Mouse (Mus musculus) right cerebral cortex, postnatal 14 days (tissue): ENCODE measurements around the gene Gm21974.
"Not testable (repeated sequence)": the region's sequence is repeated elsewhere in the genome, so short reads cannot be mapped to it uniquely, and the experiment has no call there.

Experiments
- DNase-seq: peaks from one replicate; pipeline ENCODE4 v3.0.0; 2022

Gm21974 gene

GRCm38 (mm10) chr7:127895442-127895841, at the start of gene Gm21974, which contains the start of gene Vkorc1:
Gm21974 (minus strand) TSS chr7:127895454.
Vkorc1 (minus strand) TSS chr7:127895617.
- DNase-seq, result peak; percentile 88

- DNase-seq, result no peak
Observed at GRCm38 (mm10) chr7:127944614-127945013, 49.4 kb upstream of the Gm21974 start.

- DNase-seq, result not testable (repeated sequence)
Observed at GRCm38 (mm10) chr7:127942097-127942496, 46.8 kb upstream of the Gm21974 start.

- no peak for DNase-seq
Observed at GRCm38 (mm10) chr7:127936216-127936884, 41.1 kb upstream of the Gm21974 start.

GRCm38 (mm10) chr7:127935748-127936159, 40.5 kb upstream of the Gm21974 start:
- no peak for DNase-seq

- peak; percentile 93 for DNase-seq
Observed at GRCm38 (mm10) chr7:127935028-127935722, 39.9 kb upstream of the Gm21974 start.

- no peak for DNase-seq
Observed at GRCm38 (mm10) chr7:127934075-127934474, 38.8 kb upstream of the Gm21974 start.

GRCm38 (mm10) chr7:127932273-127933031, 37.2 kb upstream of the Gm21974 start:
- DNase-seq, result no peak

- DNase-seq, result no peak
Observed at GRCm38 (mm10) chr7:127931351-127932135, 36.3 kb upstream of the Gm21974 start.

- DNase-seq, result no peak
Observed at GRCm38 (mm10) chr7:127930636-127931035, 35.4 kb upstream of the Gm21974 start.

- DNase-seq, result no peak
Observed at GRCm38 (mm10) chr7:127929923-127930322, 34.7 kb upstream of the Gm21974 start, which contains the start of gene Prss8. Prss8 (minus strand) TSS chr7:127930104.

GRCm38 (mm10) chr7:127928596-127928995, 33.3 kb upstream of the Gm21974 start:
- DNase-seq, result no peak

GRCm38 (mm10) chr7:127927726-127928125, 32.5 kb upstream of the Gm21974 start:
- no peak for DNase-seq

GRCm38 (mm10) chr7:127926846-127927245, 31.6 kb upstream of the Gm21974 start:
- no peak for DNase-seq

- DNase-seq, result no peak
Observed at GRCm38 (mm10) chr7:127926066-127926465, 30.8 kb upstream of the Gm21974 start.

GRCm38 (mm10) chr7:127925252-127925651, 30.0 kb upstream of the Gm21974 start:
- DNase-seq, result no peak

- no peak for DNase-seq
Observed at GRCm38 (mm10) chr7:127923714-127924113, 28.5 kb upstream of the Gm21974 start.

GRCm38 (mm10) chr7:127922451-127923275, 27.4 kb upstream of the Gm21974 start:
- no peak for DNase-seq

GRCm38 (mm10) chr7:127921516-127921915, 26.3 kb upstream of the Gm21974 start:
- peak; percentile 32 for DNase-seq

GRCm38 (mm10) chr7:127919290-127919689, 24.0 kb upstream of the Gm21974 start:
- no peak for DNase-seq

GRCm38 (mm10) chr7:127918203-127918602, 22.9 kb upstream of the Gm21974 start:
- peak; percentile 52 for DNase-seq

GRCm38 (mm10) chr7:127915293-127915692, 20.0 kb upstream of the Gm21974 start:
- no peak for DNase-seq
